Mouse (Mus musculus): ENCODE results near the gene Macrod2. TPM values are rescaled to one million over a fixed set of nuclear protein-coding genes. Genes with fewer than 3 reads are reported as not detected.

Macrod2 gene
- polyA plus RNA-seq, 1 experiment from 2014 or later = 19.9 TPM

- ATAC-seq (replicated peaks; ENCODE audit: low FRiP score) = no peak
- H3K27me3 ChIP-seq (replicated peaks; ENCODE audit: control insufficient read depth, insufficient read depth, low read length) = no peaks in the 10 kb centered on the region
- 88% methylated on average over 2 of the region's 2 CpGs for WGBS
- H3K4me3 ChIP-seq (ENCODE audit: low read depth, low read length) = no peak overlapping the region
- H3K9me3 ChIP-seq (ENCODE audit: control insufficient read depth, low read length) = no peaks in the 10 kb centered on the region
- no peaks in the 10 kb centered on the region for H3K36me3 ChIP-seq (ENCODE audit: control insufficient read depth, insufficient read depth, low read length)
- no peak overlapping the region for H3K4me2 ChIP-seq
- no peaks in the 10 kb centered on the region for H3K4me1 ChIP-seq (replicated peaks; ENCODE audit: control insufficient read depth, insufficient read depth, low read length)
- no peak overlapping the region for H3K9ac ChIP-seq (ENCODE audit: low read depth, low read length)
- no peak overlapping the region for H3K27ac ChIP-seq (ENCODE audit: low read depth, low read length)
- no peak for DNase-seq (ENCODE audit: low spot score)
Measured at GRCm38 (mm10) chr2:142381081-142381579, 1986.0 kb downstream of the Macrod2 start.

DNA sequence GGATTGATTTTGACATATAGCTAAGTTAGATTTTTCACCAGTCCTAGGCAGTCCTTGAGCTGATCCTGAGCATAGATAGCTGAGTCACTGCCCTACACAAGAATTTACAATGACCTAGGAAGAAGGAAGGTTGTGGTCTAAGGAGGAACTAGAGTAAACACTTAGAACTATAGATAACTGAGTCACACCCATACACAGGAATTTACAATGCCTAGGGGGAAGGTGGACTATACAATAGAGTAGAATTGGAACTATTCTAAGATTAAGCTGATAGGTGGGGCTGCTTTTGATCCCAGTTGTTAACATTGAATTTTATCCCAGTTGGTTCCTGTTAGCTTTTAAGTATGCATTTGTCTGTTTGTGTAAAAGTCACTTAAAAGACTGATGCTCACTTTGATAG is 1998.4 kb downstream of the Macrod2 start:
- ATAC-seq (replicated peaks; ENCODE audit: low FRiP score) = no peak

DNA sequence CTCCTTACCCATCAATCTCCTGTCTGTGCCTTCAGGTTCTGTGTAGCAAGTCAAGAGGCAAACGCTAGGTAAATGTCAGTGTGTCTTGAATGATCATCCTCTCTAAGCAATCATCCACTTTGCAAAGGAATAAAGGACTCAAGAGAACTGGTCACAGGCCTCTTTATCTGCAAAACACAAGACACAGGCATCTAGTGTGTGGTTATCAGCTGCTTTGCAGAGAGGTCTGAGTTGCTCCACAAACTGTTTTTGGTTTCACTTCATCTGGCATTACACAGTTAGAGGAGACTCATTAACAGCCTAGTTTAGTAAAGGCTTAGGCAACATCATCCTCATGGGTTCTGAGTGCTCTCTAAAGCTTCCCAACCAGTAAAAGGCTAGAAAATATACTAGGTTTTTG is 2004.4 kb downstream of the Macrod2 start:
- H3K4me2 ChIP-seq = peak overlapping the region; percentile 33; the same call in 1 of the 2 replicates
- no peaks in the 10 kb centered on the region for H3K27me3 ChIP-seq (replicated peaks; ENCODE audit: control insufficient read depth, insufficient read depth, low read length)
- H3K36me3 ChIP-seq (ENCODE audit: control insufficient read depth, insufficient read depth, low read length) = no peaks in the 10 kb centered on the region
- DNase-seq (ENCODE audit: low spot score) (no peak), ATAC-seq (replicated peaks; ENCODE audit: low FRiP score) (peak; percentile 97)
- no peak overlapping the region for H3K9ac ChIP-seq (ENCODE audit: low read depth, low read length)
- no peaks in the 10 kb centered on the region for H3K9me3 ChIP-seq (ENCODE audit: control insufficient read depth, low read length)
- peak overlapping the region; percentile 82 for H3K27ac ChIP-seq (ENCODE audit: low read depth, low read length)
- 29% methylated on average over 1 of the region's 1 CpGs for WGBS
- no peaks in the 10 kb centered on the region for H3K4me1 ChIP-seq (replicated peaks; ENCODE audit: control insufficient read depth, insufficient read depth, low read length)
- no peak overlapping the region for H3K4me3 ChIP-seq (ENCODE audit: low read depth, low read length)

More for the DNA sequence above, 1998.4 kb downstream of the Macrod2 start:
- Histone ChIP-seq H3K9ac (ENCODE audit: low read depth, low read length) (no peak overlapping the region), H3K27me3 (replicated peaks; ENCODE audit: control insufficient read depth, insufficient read depth, low read length) (no peaks in the 10 kb centered on the region), H3K4me1 (replicated peaks; ENCODE audit: control insufficient read depth, insufficient read depth, low read length) (no peaks in the 10 kb centered on the region), H3K36me3 (ENCODE audit: control insufficient read depth, insufficient read depth, low read length) (no peaks in the 10 kb centered on the region), H3K9me3 (ENCODE audit: control insufficient read depth, low read length) (no peaks in the 10 kb centered on the region), H3K4me2 (no peak overlapping the region), H3K27ac (ENCODE audit: low read depth, low read length) (no peak overlapping the region), H3K4me3 (ENCODE audit: low read depth, low read length) (no peak overlapping the region)
- no peak for DNase-seq (ENCODE audit: low spot score)

DNA sequence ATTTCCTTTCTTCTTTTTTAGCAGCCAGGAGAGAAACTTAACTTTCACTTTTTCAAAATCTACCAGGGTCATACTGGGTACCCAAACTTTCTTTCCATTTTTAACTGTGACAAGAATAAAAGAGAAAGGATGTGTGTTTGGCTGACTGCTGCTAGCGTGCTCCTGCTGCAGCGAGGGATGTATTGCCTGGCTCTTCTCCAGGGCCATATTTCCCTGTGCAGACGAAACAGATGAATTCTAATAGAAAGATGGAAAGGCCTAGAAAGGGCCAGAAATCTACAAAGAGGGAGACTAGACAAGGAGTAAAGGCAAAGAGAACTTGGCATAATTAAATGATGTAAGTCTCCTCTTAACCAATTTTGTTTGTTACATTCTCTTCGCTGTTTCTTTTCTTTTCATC is 2005.7 kb downstream of the Macrod2 start:
- ATAC-seq (replicated peaks; ENCODE audit: low FRiP score) (no peak), DNase-seq (ENCODE audit: low spot score) (no peak)

GRCm38 (mm10) chr2:142401359-142401758 is 2006.2 kb downstream of the Macrod2 start:
- H3K4me1 ChIP-seq (replicated peaks; ENCODE audit: control insufficient read depth, insufficient read depth, low read length) = no peaks in the 10 kb centered on the region
- H3K27me3 ChIP-seq (replicated peaks; ENCODE audit: control insufficient read depth, insufficient read depth, low read length) = no peaks in the 10 kb centered on the region
- no peaks in the 10 kb centered on the region for H3K9me3 ChIP-seq (ENCODE audit: control insufficient read depth, low read length)
- WGBS = 94% methylated on average over 3 of the region's 3 CpGs
- no peak overlapping the region for H3K9ac ChIP-seq (ENCODE audit: low read depth, low read length)
- no peak overlapping the region for H3K4me2 ChIP-seq
- no peak overlapping the region for H3K4me3 ChIP-seq (ENCODE audit: low read depth, low read length)
- H3K27ac ChIP-seq (ENCODE audit: low read depth, low read length) = no peak overlapping the region
- DNase-seq (ENCODE audit: low spot score) (no peak), ATAC-seq (replicated peaks; ENCODE audit: low FRiP score) (no peak)
- no peaks in the 10 kb centered on the region for H3K36me3 ChIP-seq (ENCODE audit: control insufficient read depth, insufficient read depth, low read length)

More for the DNA sequence above, 2005.7 kb downstream of the Macrod2 start:
- WGBS = 86% methylated on average over 4 of the region's 4 CpGs
- H3K9me3 ChIP-seq (ENCODE audit: control insufficient read depth, low read length) = no peaks in the 10 kb centered on the region
- H3K27ac ChIP-seq (ENCODE audit: low read depth, low read length) = no peak overlapping the region
- no peak overlapping the region for H3K4me3 ChIP-seq (ENCODE audit: low read depth, low read length)
- no peaks in the 10 kb centered on the region for H3K36me3 ChIP-seq (ENCODE audit: control insufficient read depth, insufficient read depth, low read length)
- no peaks in the 10 kb centered on the region for H3K27me3 ChIP-seq (replicated peaks; ENCODE audit: control insufficient read depth, insufficient read depth, low read length)
- H3K4me2 ChIP-seq = no peak overlapping the region
- H3K9ac ChIP-seq (ENCODE audit: low read depth, low read length) = no peak overlapping the region
- H3K4me1 ChIP-seq (replicated peaks; ENCODE audit: control insufficient read depth, insufficient read depth, low read length) = no peaks in the 10 kb centered on the region

DNA sequence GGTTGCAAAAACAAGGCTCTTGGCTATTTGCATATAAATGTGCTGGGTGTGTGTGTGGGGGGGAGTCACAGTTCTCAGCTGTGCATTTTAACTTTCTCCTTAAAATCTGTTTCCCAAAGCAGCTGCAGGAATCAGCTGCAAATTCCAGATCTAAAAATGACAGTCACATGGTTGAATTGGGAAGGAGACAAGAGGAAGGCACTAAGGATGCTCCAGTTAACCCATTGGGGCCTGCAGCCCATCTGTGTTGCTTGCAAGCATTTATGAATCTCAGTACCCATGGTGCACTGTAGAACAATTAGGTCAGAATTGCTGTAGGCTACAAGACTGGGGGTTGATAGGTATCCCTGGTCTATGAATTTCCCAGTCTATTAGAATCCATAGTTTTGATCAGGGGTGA is 2008.3 kb downstream of the Macrod2 start:
- Histone ChIP-seq H3K4me1 (replicated peaks; ENCODE audit: control insufficient read depth, insufficient read depth, low read length) (no peaks in the 10 kb centered on the region), H3K36me3 (ENCODE audit: control insufficient read depth, insufficient read depth, low read length) (no peaks in the 10 kb centered on the region), H3K9me3 (ENCODE audit: control insufficient read depth, low read length) (no peaks in the 10 kb centered on the region), H3K4me2 (no peak overlapping the region), H3K27ac (ENCODE audit: low read depth, low read length) (no peak overlapping the region), H3K4me3 (ENCODE audit: low read depth, low read length) (no peak overlapping the region), H3K9ac (ENCODE audit: low read depth, low read length) (no peak overlapping the region), H3K27me3 (replicated peaks; ENCODE audit: control insufficient read depth, insufficient read depth, low read length) (no peaks in the 10 kb centered on the region)
- ATAC-seq (replicated peaks; ENCODE audit: low FRiP score) (no peak), DNase-seq (ENCODE audit: low spot score) (no peak)

GRCm38 (mm10) chr2:142404321-142404720 is 2009.2 kb downstream of the Macrod2 start:
- DNase-seq (ENCODE audit: low spot score) = no peak
- 56% methylated on average over 6 of the region's 6 CpGs for WGBS

DNA sequence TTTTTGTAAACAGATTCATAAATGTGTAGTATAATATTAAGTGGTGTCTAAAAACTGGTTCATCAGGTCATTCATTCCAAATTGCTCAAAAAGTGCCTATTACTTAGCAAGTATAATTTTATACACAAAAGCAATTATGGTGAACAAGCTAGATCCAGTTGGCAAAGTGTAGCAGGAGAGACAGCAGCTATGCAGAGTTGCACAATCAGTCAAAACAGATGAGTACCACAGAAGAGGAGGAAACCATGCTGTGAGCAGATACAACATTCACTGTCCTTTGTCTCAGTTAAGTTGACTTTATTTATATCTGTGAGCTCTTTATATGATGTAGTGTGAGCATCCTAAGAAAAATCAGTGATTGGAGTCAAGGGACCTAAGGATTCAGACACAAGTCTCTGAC is 2012.2 kb downstream of the Macrod2 start:
- H3K4me2 ChIP-seq = no peak overlapping the region
- H3K4me1 ChIP-seq (replicated peaks; ENCODE audit: control insufficient read depth, insufficient read depth, low read length) = no peaks in the 10 kb centered on the region
- no peaks in the 10 kb centered on the region for H3K36me3 ChIP-seq (ENCODE audit: control insufficient read depth, insufficient read depth, low read length)
- H3K9ac ChIP-seq (ENCODE audit: low read depth, low read length) = no peak overlapping the region
- no peak for DNase-seq (ENCODE audit: low spot score)
- no peak for ATAC-seq (replicated peaks; ENCODE audit: low FRiP score)
- no peaks in the 10 kb centered on the region for H3K9me3 ChIP-seq (ENCODE audit: control insufficient read depth, low read length)
- H3K27ac ChIP-seq (ENCODE audit: low read depth, low read length) = no peak overlapping the region
- no peaks in the 10 kb centered on the region for H3K27me3 ChIP-seq (replicated peaks; ENCODE audit: control insufficient read depth, insufficient read depth, low read length)
- no peak overlapping the region for H3K4me3 ChIP-seq (ENCODE audit: low read depth, low read length)

More at GRCm38 (mm10) chr2:142404321-142404720, 2009.2 kb downstream of the Macrod2 start:
- H3K9ac ChIP-seq (ENCODE audit: low read depth, low read length) = no peak overlapping the region
- H3K9me3 ChIP-seq (ENCODE audit: control insufficient read depth, low read length) = no peaks in the 10 kb centered on the region
- ATAC-seq (replicated peaks; ENCODE audit: low FRiP score) = no peak
- H3K4me1 ChIP-seq (replicated peaks; ENCODE audit: control insufficient read depth, insufficient read depth, low read length) = no peaks in the 10 kb centered on the region
- H3K27me3 ChIP-seq (replicated peaks; ENCODE audit: control insufficient read depth, insufficient read depth, low read length) = no peaks in the 10 kb centered on the region
- H3K27ac ChIP-seq (ENCODE audit: low read depth, low read length) = no peak overlapping the region
- no peak overlapping the region for H3K4me2 ChIP-seq
- H3K36me3 ChIP-seq (ENCODE audit: control insufficient read depth, insufficient read depth, low read length) = no peaks in the 10 kb centered on the region
- no peak overlapping the region for H3K4me3 ChIP-seq (ENCODE audit: low read depth, low read length)

DNA sequence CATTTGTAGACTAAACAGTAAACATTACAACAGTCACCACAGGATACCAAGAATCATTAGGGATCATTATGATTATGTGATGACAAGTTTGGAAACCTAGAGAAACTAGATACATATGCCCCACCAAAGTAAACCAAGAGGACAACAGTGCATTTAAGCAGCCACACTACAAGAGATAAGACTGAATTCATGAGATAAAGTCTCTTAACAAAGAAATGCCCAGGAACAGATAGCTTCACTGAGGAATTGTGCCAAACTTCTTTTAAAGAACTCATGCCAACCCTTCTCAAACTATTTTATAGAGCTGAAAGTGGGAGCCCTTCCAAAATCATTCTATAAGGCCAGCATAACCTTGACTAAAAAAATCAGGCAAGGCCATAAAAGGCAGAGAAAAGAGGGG is 2015.0 kb downstream of the Macrod2 start:
- H3K27ac ChIP-seq (ENCODE audit: low read depth, low read length) = no peak overlapping the region
- no peak for DNase-seq (ENCODE audit: low spot score)
- no peak overlapping the region for H3K4me3 ChIP-seq (ENCODE audit: low read depth, low read length)
- H3K4me1 ChIP-seq (replicated peaks; ENCODE audit: control insufficient read depth, insufficient read depth, low read length) = no peaks in the 10 kb centered on the region
- H3K9ac ChIP-seq (ENCODE audit: low read depth, low read length) = no peak overlapping the region
- no peaks in the 10 kb centered on the region for H3K36me3 ChIP-seq (ENCODE audit: control insufficient read depth, insufficient read depth, low read length)
- no peak overlapping the region for H3K4me2 ChIP-seq
- H3K27me3 ChIP-seq (replicated peaks; ENCODE audit: control insufficient read depth, insufficient read depth, low read length) = no peaks in the 10 kb centered on the region
- no peaks in the 10 kb centered on the region for H3K9me3 ChIP-seq (ENCODE audit: control insufficient read depth, low read length)
- ATAC-seq (replicated peaks; ENCODE audit: low FRiP score) = no peak
